Mouse (Mus musculus): ENCODE measurements around the gene 1810010D01Rik. TPM values are rescaled to one million over a fixed set of nuclear protein-coding genes. Genes with fewer than 3 reads are reported as not detected.

Gene 1810010D01Rik
- not detected for polyA plus RNA-seq (2012; fragmentation: generic; extraction: Trizol)
- long read RNA-seq, experiment 1: 0 reads
- long read RNA-seq, experiment 2: 0 reads

DNA sequence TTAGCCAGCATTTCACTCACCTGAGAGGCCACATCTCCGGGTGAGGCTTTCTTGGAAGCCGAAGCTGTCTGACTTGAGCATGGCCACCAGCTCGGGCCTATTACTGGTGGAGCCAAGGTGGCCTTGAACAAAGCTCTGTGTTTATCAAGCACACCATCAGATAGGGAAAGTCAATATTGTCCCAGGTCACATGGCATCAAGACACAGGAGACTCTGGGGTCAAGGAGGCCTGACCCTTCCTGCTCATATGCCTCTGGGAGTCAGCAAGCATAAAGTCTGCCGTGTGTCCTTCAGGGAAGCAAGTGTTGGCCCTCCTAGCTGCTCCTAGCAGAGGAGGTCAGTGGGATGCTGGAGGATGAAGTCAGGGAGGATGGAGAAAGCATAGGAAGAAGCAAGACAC is at the start of gene 1810010D01Rik:
1810010D01Rik (minus strand) TSS at position 114 of the 400 bp plus-strand sequence.
- H3K27me3 ChIP-seq (ENCODE audit: control insufficient read depth, insufficient read depth, insufficient read length): no peaks in the 10 kb centered on the region

DNA sequence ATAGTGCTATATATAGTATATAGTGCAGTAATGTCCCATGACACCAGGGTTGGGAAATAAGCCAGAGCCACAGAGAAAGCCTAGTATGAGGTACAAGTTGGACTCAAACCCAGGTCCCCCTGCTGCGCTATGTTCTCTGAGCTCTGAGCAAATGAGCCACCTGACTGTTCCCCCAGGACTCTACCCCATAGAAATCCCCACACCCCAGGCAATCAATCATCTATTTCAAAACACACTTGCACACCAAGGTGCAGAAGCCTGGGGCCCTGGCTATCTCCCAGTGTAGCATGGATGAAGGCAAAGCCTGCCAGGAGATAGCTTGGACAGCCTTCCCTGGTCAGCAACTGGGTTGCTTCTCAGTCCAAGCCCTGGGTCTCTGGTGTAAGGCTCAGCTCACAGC is 48.2 kb upstream of the 1810010D01Rik start:
- Histone ChIP-seq H3K79me3 (ENCODE audit: low read depth) (no peaks in the 10 kb centered on the region), H3K27me3 (ENCODE audit: control insufficient read depth, insufficient read depth, insufficient read length) (no peaks in the 10 kb centered on the region), H3K36me3 (ENCODE audit: control insufficient read depth, insufficient read depth) (no peaks in the 10 kb centered on the region), H3K79me2 (ENCODE audit: control insufficient read depth, insufficient read depth) (no peaks in the 10 kb centered on the region), H3ac (ENCODE audit: control insufficient read depth, insufficient read length, low read depth) (no peak overlapping the region), H3K4me3 (ENCODE audit: insufficient read depth, poor library complexity, severe bottlenecking) (no peak overlapping the region)
- TF ChIP-seq CEBPB (IDR thresholded peaks at IDR 0.05; ENCODE audit: low read depth) (no peak), FOSL1 (IDR thresholded peaks at IDR 0.05; ENCODE audit: insufficient read depth, low read length, poor library complexity, severe bottlenecking) (no peak), MAX (IDR thresholded peaks at IDR 0.05) (no peak), CTCF (IDR thresholded peaks at IDR 0.05; ENCODE audit: control insufficient read depth, insufficient read depth, insufficient read length) (no peak)

More for the DNA sequence above, at the start of gene 1810010D01Rik:
- no peaks in the 10 kb centered on the region for H3K36me3 ChIP-seq (ENCODE audit: control insufficient read depth, insufficient read depth)
- no peaks in the 10 kb centered on the region for H3K79me2 ChIP-seq (ENCODE audit: control insufficient read depth, insufficient read depth)
- H3ac ChIP-seq (ENCODE audit: control insufficient read depth, insufficient read length, low read depth): no peak within 1 kb of the TSS
- H3K79me3 ChIP-seq (ENCODE audit: low read depth): no peaks in the 10 kb centered on the region
- TF ChIP-seq MYOD1 (IDR thresholded peaks at IDR 0.05; ENCODE audit: control insufficient read depth, insufficient read length, low read depth) (no peak), CEBPB (IDR thresholded peaks at IDR 0.05; ENCODE audit: low read depth) (no peak)
- no peak within 1 kb of the TSS for H3K4me3 ChIP-seq (ENCODE audit: insufficient read depth, poor library complexity, severe bottlenecking)

DNA sequence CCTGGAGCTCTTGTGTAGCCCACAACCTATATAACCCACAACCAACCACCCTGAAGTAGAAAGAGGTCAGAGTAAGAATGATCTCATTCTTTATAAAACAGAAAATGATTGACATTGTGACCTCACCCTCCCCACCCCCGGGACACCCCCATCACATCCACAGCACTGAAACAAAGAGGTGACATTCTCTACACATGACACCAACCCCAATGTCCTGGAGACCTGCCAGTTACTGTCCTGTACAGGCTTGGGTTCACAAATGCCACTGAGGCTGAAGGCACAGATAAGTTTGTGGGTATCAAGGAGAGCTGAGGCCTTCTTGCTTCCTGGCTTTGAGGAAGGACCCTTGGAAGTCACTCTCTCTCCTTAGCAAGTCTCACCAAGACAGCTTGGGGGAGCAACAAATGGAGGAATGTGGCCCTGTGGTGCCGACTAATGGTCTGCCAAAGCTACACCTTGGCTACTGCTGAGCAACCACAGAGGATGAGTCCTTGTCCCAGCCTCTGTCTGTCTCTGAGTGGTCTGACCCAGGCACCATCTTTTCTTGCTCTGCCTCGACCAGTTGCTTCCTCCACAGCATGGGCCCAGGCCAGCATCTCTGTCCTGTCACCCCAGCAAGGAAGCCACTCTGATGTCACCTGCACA is 46.2 kb upstream of the 1810010D01Rik start:
- no peak overlapping the region for H3ac ChIP-seq (ENCODE audit: control insufficient read depth, insufficient read length, low read depth)
- H3K4me3 ChIP-seq (ENCODE audit: insufficient read depth, poor library complexity, severe bottlenecking): no peak overlapping the region
- H3K79me2 ChIP-seq (ENCODE audit: control insufficient read depth, insufficient read depth): no peaks in the 10 kb centered on the region
- no peaks in the 10 kb centered on the region for H3K27me3 ChIP-seq (ENCODE audit: control insufficient read depth, insufficient read depth, insufficient read length)
- TF ChIP-seq FOSL1 (IDR thresholded peaks at IDR 0.05; ENCODE audit: insufficient read depth, low read length, poor library complexity, severe bottlenecking): no peak
- TF ChIP-seq MYOD1 (IDR thresholded peaks at IDR 0.05; ENCODE audit: control insufficient read depth, insufficient read length, low read depth): no peak
- no peak for TF ChIP-seq MAX (IDR thresholded peaks at IDR 0.05)
- TF ChIP-seq CEBPB (IDR thresholded peaks at IDR 0.05; ENCODE audit: low read depth): no peak
- no peak for TF ChIP-seq USF1 (IDR thresholded peaks at IDR 0.05; ENCODE audit: low read depth)
- no peak for TF ChIP-seq MYOG (IDR thresholded peaks at IDR 0.05; ENCODE audit: control insufficient read depth, extremely low read depth, insufficient read length)
- no peak for TF ChIP-seq CTCF (IDR thresholded peaks at IDR 0.05; ENCODE audit: control insufficient read depth, insufficient read depth, insufficient read length)
- H3K79me3 ChIP-seq (ENCODE audit: low read depth): no peaks in the 10 kb centered on the region
- no peaks in the 10 kb centered on the region for H3K36me3 ChIP-seq (ENCODE audit: control insufficient read depth, insufficient read depth)

- no peaks in the 10 kb centered on the region for H3K79me3 ChIP-seq (ENCODE audit: low read depth)
- no peak overlapping the region for H3ac ChIP-seq (ENCODE audit: control insufficient read depth, insufficient read length, low read depth)
- H3K4me3 ChIP-seq (ENCODE audit: insufficient read depth, poor library complexity, severe bottlenecking): no peak overlapping the region
- no peaks in the 10 kb centered on the region for H3K79me2 ChIP-seq (ENCODE audit: control insufficient read depth, insufficient read depth)
- no peaks in the 10 kb centered on the region for H3K36me3 ChIP-seq (ENCODE audit: control insufficient read depth, insufficient read depth)
- no peaks in the 10 kb centered on the region for H3K27me3 ChIP-seq (ENCODE audit: control insufficient read depth, insufficient read depth, insufficient read length)
- peak; percentile 60 for TF ChIP-seq CTCF (IDR thresholded peaks at IDR 0.05; ENCODE audit: control insufficient read depth, insufficient read depth, insufficient read length)
- no peak for TF ChIP-seq MAX (IDR thresholded peaks at IDR 0.05)
- TF ChIP-seq USF1 (IDR thresholded peaks at IDR 0.05; ENCODE audit: low read depth): no peak
Observed at GRCm38 (mm10) chr7:145252715-145253476, 45.0 kb upstream of the 1810010D01Rik start.

GRCm38 (mm10) chr7:145250225-145250624 is 42.3 kb upstream of the 1810010D01Rik start:
- H3K4me3 ChIP-seq (ENCODE audit: insufficient read depth, poor library complexity, severe bottlenecking): no peak overlapping the region
- no peaks in the 10 kb centered on the region for H3K27me3 ChIP-seq (ENCODE audit: control insufficient read depth, insufficient read depth, insufficient read length)
- H3K79me2 ChIP-seq (ENCODE audit: control insufficient read depth, insufficient read depth): no peaks in the 10 kb centered on the region
- no peak for TF ChIP-seq FOSL1 (IDR thresholded peaks at IDR 0.05; ENCODE audit: insufficient read depth, low read length, poor library complexity, severe bottlenecking)
- no peak for TF ChIP-seq MAX (IDR thresholded peaks at IDR 0.05)
- TF ChIP-seq MYOD1 (IDR thresholded peaks at IDR 0.05; ENCODE audit: control insufficient read depth, insufficient read length, low read depth): no peak
- H3ac ChIP-seq (ENCODE audit: control insufficient read depth, insufficient read length, low read depth): no peak overlapping the region
- no peaks in the 10 kb centered on the region for H3K36me3 ChIP-seq (ENCODE audit: control insufficient read depth, insufficient read depth)
- H3K79me3 ChIP-seq (ENCODE audit: low read depth): no peaks in the 10 kb centered on the region

DNA sequence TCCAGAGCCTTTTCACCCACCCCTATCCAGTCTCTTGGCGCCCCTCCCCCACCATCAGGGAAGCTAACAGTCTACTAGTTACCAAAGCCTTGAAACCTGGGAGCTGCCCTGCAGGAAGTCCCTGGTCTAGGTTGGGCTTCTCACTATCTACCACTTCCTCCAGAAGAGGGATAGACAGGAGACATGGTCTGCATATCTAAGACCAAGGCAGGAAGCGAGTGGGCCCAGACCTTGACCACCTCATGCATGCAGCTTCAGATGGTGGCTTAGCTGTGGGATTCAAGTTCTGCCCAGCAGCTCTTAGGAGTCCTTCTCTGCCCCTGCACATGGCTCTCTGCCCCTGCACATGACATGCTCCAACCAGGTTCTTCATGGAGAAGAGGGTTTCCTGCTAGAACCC is 41.0 kb upstream of the 1810010D01Rik start:
- Histone ChIP-seq H3ac (ENCODE audit: control insufficient read depth, insufficient read length, low read depth) (no peak overlapping the region), H3K36me3 (ENCODE audit: control insufficient read depth, insufficient read depth) (no peaks in the 10 kb centered on the region), H3K4me3 (ENCODE audit: insufficient read depth, poor library complexity, severe bottlenecking) (no peak overlapping the region), H3K79me2 (ENCODE audit: control insufficient read depth, insufficient read depth) (no peaks in the 10 kb centered on the region), H3K27me3 (ENCODE audit: control insufficient read depth, insufficient read depth, insufficient read length) (no peaks in the 10 kb centered on the region), H3K79me3 (ENCODE audit: low read depth) (no peaks in the 10 kb centered on the region)
- no peak for TF ChIP-seq MYOG (IDR thresholded peaks at IDR 0.05; ENCODE audit: control insufficient read depth, extremely low read depth, insufficient read length)
- TF ChIP-seq MYOD1 (IDR thresholded peaks at IDR 0.05; ENCODE audit: control insufficient read depth, insufficient read length, low read depth): no peak
- TF ChIP-seq USF1 (IDR thresholded peaks at IDR 0.05; ENCODE audit: low read depth): no peak
- no peak for TF ChIP-seq CTCF (IDR thresholded peaks at IDR 0.05; ENCODE audit: control insufficient read depth, insufficient read depth, insufficient read length)
- TF ChIP-seq FOSL1 (IDR thresholded peaks at IDR 0.05; ENCODE audit: insufficient read depth, low read length, poor library complexity, severe bottlenecking): no peak
- no peak for TF ChIP-seq MAX (IDR thresholded peaks at IDR 0.05)
- TF ChIP-seq CEBPB (IDR thresholded peaks at IDR 0.05; ENCODE audit: low read depth): no peak

All from C2C12 (cell line).